Mouse (Mus musculus) adrenal gland, adult 8-10 months (tissue): ENCODE results near the gene Gmps. TPM values are rescaled to one million over a fixed set of nuclear protein-coding genes. Genes with fewer than 3 reads are reported as not detected.

ENCODE experiments used
- total RNA-seq, 4 experiments: library from RNA; stranded (reverse); gene quantifications; 2 replicates each; pipeline ENCODE4 v1.2.4; 2022

The Gmps gene
- total RNA-seq, 4 experiments from 2014 or later, result 24.3 to 28.1 (median 26.4) TPM

Other genes with a start within 250 kb of the Gmps start
- gene Plch1, start 76.6 kb upstream of the Gmps start, total RNA-seq, result under 1 TPM in 3 of 4 experiments, not detected in 1; 0.07 to 0.38 (median 0.28) TPM
- 10 to 100 TPM; 10.5 to 18.1 (median 13.4) TPM for gene E130311K13Rik, start 46.6 kb upstream of the Gmps start, total RNA-seq
- gene Slc33a1, start 11.3 kb upstream of the Gmps start, total RNA-seq, result 10 to 100 TPM; 38.4 to 52.0 (median 40.8) TPM
- under 1 TPM; 0.15 to 0.80 (median 0.30) TPM for gene Vmn2r1, start 105.4 kb downstream of the Gmps start, total RNA-seq
- not detected for gene Vmn2r2, start 165.8 kb downstream of the Gmps start, total RNA-seq